Mouse (Mus musculus) heart, postnatal 10 days (tissue): ENCODE data around the gene Acot2. TPM values are rescaled to one million over a fixed set of nuclear protein-coding genes. Genes with fewer than 3 reads are reported as not detected.
"Not testable (repeated sequence)": the region's sequence is repeated elsewhere in the genome, so short reads cannot be mapped to it uniquely, and the experiment has no call there.

Experiments used
- DNase-seq, 2 experiments: peaks; one replicate each; pipeline ENCODE4 v3.0.0; 2021
- intact Hi-C: fragments of 180-260 bp; cut with DNase I; formaldehyde crosslinking; loops from one replicate; pipeline ENCODE4 v1.15.1; 2025
- total RNA-seq, 2 experiments: library from RNA; stranded (reverse); gene quantifications; 2 replicates each; pipeline ENCODE4 v1.2.3; 2021

The Acot2 gene
- total RNA-seq, 2 experiments from 2014 or later, result 201 to 233 TPM

GRCm38 (mm10) chr12:83989378-83989777, 1.7 kb downstream of the Acot2 start:
- intact Hi-C loops, result no loop called here
- DNase-seq, result no peak

GRCm38 (mm10) chr12:83997221-83997620, 9.6 kb downstream of the Acot2 start:
- intact Hi-C loops, result no loop called here
- DNase-seq, result no peak

- intact Hi-C loops, result no loop called here
- DNase-seq, result no peak
Observed at GRCm38 (mm10) chr12:83998341-83999107, 10.9 kb downstream of the Acot2 start.

GRCm38 (mm10) chr12:83999237-83999636, 11.6 kb downstream of the Acot2 start:
- intact Hi-C loops, result not testable (repeated sequence)
- peak; percentile 91 to 92 for DNase-seq

- no peak for DNase-seq
- intact Hi-C loops, result no loop called here
Observed at GRCm38 (mm10) chr12:84000418-84000817, 12.8 kb downstream of the Acot2 start.

- intact Hi-C loops, result no loop called here
- DNase-seq, result no peak
Observed at GRCm38 (mm10) chr12:84003866-84004265, 16.2 kb downstream of the Acot2 start.

GRCm38 (mm10) chr12:84008251-84008650, 20.6 kb downstream of the Acot2 start:
- no peak for DNase-seq
- intact Hi-C loops, result no loop called here

- no peak for DNase-seq
- intact Hi-C loops, result no loop called here
Observed at GRCm38 (mm10) chr12:84008729-84009128, 21.1 kb downstream of the Acot2 start.

GRCm38 (mm10) chr12:84009171-84009965, 21.7 kb downstream of the Acot2 start, which contains the start of gene Acot1:
Acot1 (plus strand) TSS chr12:84009490.
- peak; percentile 84 to 85 for DNase-seq
- intact Hi-C loops, result not testable (repeated sequence)

GRCm38 (mm10) chr12:84010201-84010600, 22.5 kb downstream of the Acot2 start:
- DNase-seq, result no peak

GRCm38 (mm10) chr12:84011251-84012040, 23.8 kb downstream of the Acot2 start:
- peak; percentile 83 to 86 for DNase-seq
- intact Hi-C loops, result no loop called here

More at GRCm38 (mm10) chr12:84010201-84010600, 22.5 kb downstream of the Acot2 start:
- intact Hi-C loops, result no loop called here

- intact Hi-C loops, result no loop called here
- no peak for DNase-seq
Observed at GRCm38 (mm10) chr12:84013130-84013529, 25.5 kb downstream of the Acot2 start.

GRCm38 (mm10) chr12:84013701-84014100, 26.0 kb downstream of the Acot2 start:
- DNase-seq, result no peak
- intact Hi-C loops, result no loop called here

- intact Hi-C loops, result not testable (repeated sequence)
- peak; percentile 90 to 91 for DNase-seq
Observed at GRCm38 (mm10) chr12:84020528-84020927, 32.9 kb downstream of the Acot2 start.

GRCm38 (mm10) chr12:84022266-84022665, 34.6 kb downstream of the Acot2 start:
- intact Hi-C loops, DNase-seq: not testable (repeated sequence)

- no peak for DNase-seq
- intact Hi-C loops, result no loop called here
Observed at GRCm38 (mm10) chr12:84023052-84023745, 35.5 kb downstream of the Acot2 start.

GRCm38 (mm10) chr12:84025888-84026287, 38.2 kb downstream of the Acot2 start:
- DNase-seq, result no peak
- intact Hi-C loops, result no loop called here

- DNase-seq, intact Hi-C loops: not testable (repeated sequence)
Observed at GRCm38 (mm10) chr12:84028328-84028727, 40.7 kb downstream of the Acot2 start.

GRCm38 (mm10) chr12:84029043-84029442, 41.4 kb downstream of the Acot2 start:
- intact Hi-C loops, result not testable (repeated sequence)

More at GRCm38 (mm10) chr12:84029043-84029442, 41.4 kb downstream of the Acot2 start:
- DNase-seq, result not testable (repeated sequence)
